Mouse (Mus musculus) layer of hippocampus, postnatal 10 days (tissue): ENCODE measurements around the gene Susd1. TPM values are rescaled to one million over a fixed set of nuclear protein-coding genes. Genes with fewer than 3 reads are reported as not detected.

Experiments used
- DNase-seq, 2 experiments: peaks; one replicate each; pipeline ENCODE4 v3.0.0; 2021; ENCODE audit warnings: low spot score in 2 of 2
- total RNA-seq, 2 experiments: library from RNA; stranded (reverse); gene quantifications; 2 replicates each; pipeline ENCODE4 v1.2.3; 2021

The Susd1 gene
- total RNA-seq, 2 experiments from 2014 or later = 8.2 to 9.0 TPM

DNA sequence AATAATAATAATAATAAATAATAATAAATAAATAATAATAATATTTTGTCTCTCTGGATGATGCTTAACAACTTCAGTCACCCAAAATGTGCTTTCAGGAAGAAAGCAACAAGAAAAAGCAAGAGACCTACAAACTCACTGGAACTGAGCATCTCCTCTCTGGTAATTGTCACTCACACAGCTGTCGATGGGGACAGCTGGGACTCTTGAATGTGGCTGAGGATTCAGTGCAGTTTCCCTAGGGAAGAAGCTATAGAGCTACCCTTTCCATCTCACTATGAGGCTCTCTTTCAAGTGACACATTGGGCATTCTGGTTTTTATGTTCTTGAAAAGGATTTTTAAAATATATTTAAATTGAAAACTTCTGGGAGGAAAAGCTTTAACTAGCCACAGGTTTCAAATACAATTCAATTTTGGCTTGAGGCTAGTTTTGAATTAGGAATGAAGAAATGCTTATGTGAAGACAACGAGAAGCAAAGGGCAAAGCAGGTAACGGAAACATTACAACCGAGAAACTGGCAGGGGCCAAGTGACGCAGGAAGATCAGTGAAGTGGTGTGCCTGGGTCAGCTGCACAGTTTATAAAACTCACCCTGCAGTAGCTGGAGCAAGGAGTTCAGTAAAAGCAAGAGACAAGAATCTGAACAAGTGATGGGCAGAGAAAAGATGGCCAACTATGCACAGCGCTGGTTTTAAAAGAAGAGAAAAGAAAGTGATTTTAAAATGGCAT is 112.2 kb downstream of the Susd1 start:
- peak in 1 of 2 experiments; percentile 3 for DNase-seq

GRCm38 (mm10) chr4:59324317-59324716 is 114.1 kb downstream of the Susd1 start:
- peak in 1 of 2 experiments; percentile 4 for DNase-seq

- peak in 1 of 2 experiments; percentile 10 for DNase-seq
Measured at GRCm38 (mm10) chr4:59323231-59323651, 115.2 kb downstream of the Susd1 start.

GRCm38 (mm10) chr4:59322733-59323132 is 115.7 kb downstream of the Susd1 start:
- DNase-seq = peak in 1 of 2 experiments; percentile 5

DNA sequence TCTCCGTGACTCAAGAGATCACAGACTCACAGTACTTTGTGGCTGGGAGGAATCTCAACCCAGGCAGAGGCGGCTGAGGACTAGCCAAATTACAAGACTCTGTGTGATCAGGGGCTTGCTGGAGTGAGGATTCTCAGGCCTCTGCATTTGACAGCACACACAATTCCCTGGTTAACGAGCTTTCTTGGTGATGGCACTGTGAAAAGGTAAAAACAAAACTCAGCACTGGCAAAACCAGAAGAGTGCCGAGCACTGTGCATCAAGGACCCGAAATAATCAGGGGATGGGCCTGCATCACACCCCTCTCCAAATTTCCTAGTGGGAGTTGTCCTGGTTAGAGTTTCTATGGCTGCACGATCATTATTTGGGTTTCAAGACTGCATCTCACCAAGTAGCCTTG is 116.4 kb downstream of the Susd1 start:
- DNase-seq = no peak

GRCm38 (mm10) chr4:59321181-59322008 is 117.0 kb downstream of the Susd1 start:
- peak in 1 of 2 experiments; percentile 9 for DNase-seq

- DNase-seq = no peak
Measured at GRCm38 (mm10) chr4:59319136-59319941, 119.1 kb downstream of the Susd1 start.

GRCm38 (mm10) chr4:59318602-59319001 is 119.8 kb downstream of the Susd1 start:
- DNase-seq = no peak

DNA sequence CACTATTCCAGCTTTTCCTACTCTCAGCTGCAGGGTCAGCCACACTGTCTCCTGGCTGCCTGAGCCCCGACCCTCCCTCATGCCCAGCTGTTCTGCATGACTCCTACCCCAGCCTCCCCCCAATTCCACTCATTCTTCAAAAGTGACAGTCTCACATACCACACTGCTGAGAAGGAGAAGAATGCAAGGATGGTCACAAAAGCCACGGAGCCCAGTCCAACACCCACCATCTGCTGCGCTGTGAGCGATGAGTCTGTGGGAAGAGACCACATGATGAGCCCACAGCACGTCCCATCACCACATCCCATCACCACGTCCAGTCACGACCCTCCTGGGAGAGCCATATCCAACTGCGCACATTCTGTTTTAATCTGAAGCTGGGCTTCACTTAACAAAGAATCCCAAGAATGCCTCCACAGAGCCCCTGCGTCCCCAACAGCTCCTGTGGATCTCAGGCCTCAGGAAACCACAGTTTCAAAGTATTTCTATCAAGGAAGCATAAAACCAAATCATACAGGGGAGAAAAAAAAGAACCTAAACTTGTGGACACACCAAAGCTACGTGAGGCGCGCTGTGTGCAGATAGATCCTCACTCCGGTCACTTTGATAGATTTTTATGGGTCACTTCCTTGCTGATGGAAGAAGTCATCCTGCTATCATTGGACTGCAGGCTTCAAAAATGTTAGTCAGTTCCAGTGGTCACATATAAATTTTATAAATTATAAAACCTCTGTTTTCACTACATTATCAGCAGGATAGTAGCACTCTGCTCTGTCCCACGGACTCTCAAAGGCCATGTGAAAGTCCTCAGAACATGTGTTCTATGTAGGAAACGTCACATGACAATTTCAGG is 122.7 kb downstream of the Susd1 start:
- DNase-seq = no peak

- no peak for DNase-seq
Measured at GRCm38 (mm10) chr4:59314939-59315552, 123.4 kb downstream of the Susd1 start.

DNA sequence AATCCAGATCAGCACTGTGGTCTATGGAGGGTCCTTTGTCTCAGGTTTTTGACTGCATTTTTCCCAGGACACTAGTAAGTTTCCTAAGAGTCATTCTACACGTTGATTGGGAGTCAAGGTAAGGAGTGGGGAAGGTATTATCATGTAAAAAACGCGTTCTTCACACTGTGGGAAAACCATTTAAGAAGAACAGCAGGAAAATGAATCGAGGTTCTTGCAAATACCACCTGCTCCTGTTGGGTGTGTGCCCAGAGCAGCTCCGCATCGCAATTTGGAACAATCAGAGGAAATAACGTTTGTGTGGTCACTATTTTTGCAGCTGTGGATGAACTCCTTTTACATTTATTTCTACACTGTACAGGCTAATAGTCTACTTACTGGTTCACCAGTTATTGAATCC is 125.5 kb downstream of the Susd1 start:
- no peak for DNase-seq

- no peak for DNase-seq
Measured at GRCm38 (mm10) chr4:59310590-59310989, 127.8 kb downstream of the Susd1 start.

DNA sequence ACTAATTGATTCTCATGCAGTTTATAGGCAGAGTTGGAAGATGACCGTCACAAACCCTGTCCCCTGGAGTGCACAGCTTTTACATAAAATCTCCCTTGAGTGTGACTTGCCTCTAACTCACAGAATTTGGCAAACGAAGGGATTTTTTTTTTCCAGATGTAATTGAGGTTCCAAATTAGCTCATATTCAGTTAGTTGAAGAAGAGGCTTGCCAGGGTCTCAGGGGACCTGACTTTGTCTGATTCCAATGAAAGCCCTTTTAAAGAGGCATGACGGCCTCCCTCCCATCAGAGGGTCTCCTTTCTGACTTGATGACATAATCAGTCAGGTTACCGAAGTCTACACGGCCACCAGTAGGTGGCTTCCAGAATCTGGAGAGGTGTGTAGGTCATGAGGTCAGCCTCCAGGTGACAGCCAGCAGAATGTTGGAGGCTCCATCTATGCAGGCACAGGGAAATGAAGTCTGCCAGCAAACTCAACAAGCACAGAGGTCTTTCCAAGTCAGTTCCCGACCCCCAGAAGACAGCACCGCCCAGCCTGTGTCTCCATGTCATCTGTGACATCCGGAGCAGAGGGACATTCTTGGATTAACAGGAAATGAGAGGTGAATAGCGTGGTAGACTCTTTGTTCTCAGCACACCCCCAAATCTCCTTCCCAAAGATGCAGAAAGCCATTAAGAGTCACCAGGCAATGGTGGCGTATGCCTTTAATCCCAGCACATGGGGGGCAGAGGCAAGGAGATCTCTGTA is 130.4 kb downstream of the Susd1 start:
- DNase-seq = no peak

- DNase-seq = no peak
Measured at GRCm38 (mm10) chr4:59302387-59302786, 136.0 kb downstream of the Susd1 start.

GRCm38 (mm10) chr4:59301025-59301815 is 137.2 kb downstream of the Susd1 start:
- DNase-seq = no peak

GRCm38 (mm10) chr4:59298719-59299496 is 139.5 kb downstream of the Susd1 start:
- DNase-seq = no peak

DNA sequence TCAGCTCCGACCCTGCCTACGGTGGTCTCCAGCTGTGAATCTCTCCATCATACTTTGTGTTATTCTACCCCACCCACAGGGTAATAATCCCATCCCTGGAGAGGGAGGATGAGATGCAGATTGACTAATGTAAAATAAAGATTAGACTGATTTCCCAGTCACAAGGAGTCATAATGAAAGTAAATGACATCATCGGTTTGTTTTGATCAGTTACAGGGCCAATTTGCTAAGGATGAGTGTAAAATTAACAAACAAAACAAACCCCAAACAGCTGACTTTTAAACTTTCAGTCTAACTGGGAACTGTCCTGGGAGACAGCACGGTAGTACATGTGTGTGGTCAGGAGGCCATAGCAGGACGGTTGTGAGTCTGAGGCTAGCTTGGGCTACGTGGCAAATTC is 143.3 kb downstream of the Susd1 start:
- DNase-seq = no peak

- no peak for DNase-seq
Measured at GRCm38 (mm10) chr4:59294661-59295060, 143.8 kb downstream of the Susd1 start.
